Mouse (Mus musculus) liver, adult 2 months (tissue): ENCODE data around the gene Alox12.

ENCODE experiments used
- CTCF ChIP-seq: fragments of 200-500 bp; IDR thresholded peaks from 2 replicates; pipeline ENCODE4 v1.5.1; 2011; ENCODE audit warnings: low read depth, low read length, control low read depth
- POLR2A ChIP-seq: fragments of 200-500 bp; IDR thresholded peaks from 2 replicates; pipeline ENCODE4 v1.6.1; 2011; ENCODE audit warnings: low read length, control low read depth; ENCODE audit not compliant: insufficient read depth; ENCODE audit errors: extremely low read depth

- TF ChIP-seq CTCF (no peak), POLR2A (no peak)
Measured at GRCm38 (mm10) chr11:70215301-70215700, 39.9 kb downstream of the Alox12 start.
